Mouse (Mus musculus): ENCODE measurements at regions not wholly inside any gene's neighbourhood (a gene's known extent, or its start where the extent isn't known, plus 50 kb on each side); places are given as distances from the start of the nearest gene placed in this dataset.
A peak's percentile ranks its signal among the peaks of the same experiment; 100 is the strongest.

- DNase-seq (ENCODE audit: low spot score) = no peak
Measured at GRCm38 (mm10) chr6:31995977-31996376, 54.1 kb upstream of the 1700012A03Rik start.

GRCm38 (mm10) chr6:31995249-31995648 is 54.8 kb upstream of the 1700012A03Rik start:
- DNase-seq (ENCODE audit: low spot score) = no peak

GRCm38 (mm10) chr6:31985698-31986097 is 64.3 kb upstream of the 1700012A03Rik start:
- no peak for DNase-seq (ENCODE audit: low spot score)

GRCm38 (mm10) chr6:31976705-31977104 is 73.3 kb upstream of the 1700012A03Rik start:
- DNase-seq (ENCODE audit: low spot score) = no peak

GRCm38 (mm10) chr6:31948063-31948481 is 102.0 kb upstream of the 1700012A03Rik start:
- no peak for DNase-seq (ENCODE audit: low spot score)

GRCm38 (mm10) chr6:31946572-31946971 is 103.5 kb upstream of the 1700012A03Rik start:
- no peak for DNase-seq (ENCODE audit: low spot score)

GRCm38 (mm10) chr6:31945347-31945746 is 104.7 kb upstream of the 1700012A03Rik start:
- no peak for DNase-seq (ENCODE audit: low spot score)

- DNase-seq (ENCODE audit: low spot score) = no peak
Measured at GRCm38 (mm10) chr6:31944546-31944945, 105.5 kb upstream of the 1700012A03Rik start.

- no peak for DNase-seq (ENCODE audit: low spot score)
Measured at GRCm38 (mm10) chr6:31942696-31943095, 107.3 kb upstream of the 1700012A03Rik start.

- peak; percentile 34 for DNase-seq (ENCODE audit: low spot score)
Measured at GRCm38 (mm10) chr6:31938216-31938814, 111.7 kb upstream of the 1700012A03Rik start.

GRCm38 (mm10) chr6:31937146-31937545 is 112.9 kb upstream of the 1700012A03Rik start:
- DNase-seq (ENCODE audit: low spot score) = no peak

GRCm38 (mm10) chr6:31934826-31935225 is 115.2 kb upstream of the 1700012A03Rik start:
- DNase-seq (ENCODE audit: low spot score) = no peak

- no peak for DNase-seq (ENCODE audit: low spot score)
Measured at GRCm38 (mm10) chr6:31933956-31934355, 116.1 kb upstream of the 1700012A03Rik start.

- no peak for DNase-seq (ENCODE audit: low spot score)
Measured at GRCm38 (mm10) chr6:31933364-31933763, 116.7 kb upstream of the 1700012A03Rik start.

GRCm38 (mm10) chr6:31931116-31931515 is 118.9 kb upstream of the 1700012A03Rik start:
- no peak for DNase-seq (ENCODE audit: low spot score)

GRCm38 (mm10) chr6:31929165-31929564 is 120.9 kb upstream of the 1700012A03Rik start:
- DNase-seq (ENCODE audit: low spot score) = no peak

GRCm38 (mm10) chr6:31927181-31927580 is 122.9 kb upstream of the 1700012A03Rik start:
- DNase-seq (ENCODE audit: low spot score) = no peak

- DNase-seq (ENCODE audit: low spot score) = no peak
Measured at GRCm38 (mm10) chr6:31924669-31925046, 125.4 kb upstream of the 1700012A03Rik start.

- no peak for DNase-seq (ENCODE audit: low spot score)
Measured at GRCm38 (mm10) chr6:31923951-31924668, 125.9 kb upstream of the 1700012A03Rik start.

- no peak for DNase-seq (ENCODE audit: low spot score)
Measured at GRCm38 (mm10) chr6:31921561-31922152, 128.4 kb upstream of the 1700012A03Rik start.

- no peak for DNase-seq (ENCODE audit: low spot score)
Measured at GRCm38 (mm10) chr6:31917411-31918131, 132.5 kb upstream of the 1700012A03Rik start.

GRCm38 (mm10) chr6:31901791-31902190 is 148.3 kb upstream of the 1700012A03Rik start:
- no peak for DNase-seq (ENCODE audit: low spot score)

- no peak for DNase-seq (ENCODE audit: low spot score)
Measured at GRCm38 (mm10) chr6:31899055-31899454, 151.0 kb upstream of the 1700012A03Rik start.
